Mouse (Mus musculus) embryonic facial prominence, embryonic 10.5 days (tissue): ENCODE data around the gene Cend1. TPM values are rescaled to one million over a fixed set of nuclear protein-coding genes. Genes with fewer than 3 reads are reported as not detected.

Experiments
- DNase-seq: peaks from one replicate; pipeline ENCODE4 v3.0.0-alpha.2; 2017; ENCODE audit warnings: low spot score
- H3K27ac ChIP-seq: fragments of 300-500 bp; sonication (generic); replicated peaks from 2 replicates; pipeline ENCODE4 v1.5.1; 2016; ENCODE audit warnings: mild to moderate bottlenecking
- H3K27me3 ChIP-seq: fragments of 300-500 bp; sonication (generic); replicated peaks from 2 replicates; pipeline ENCODE4 v1.6.1; 2016; ENCODE audit warnings: low read depth, mild to moderate bottlenecking; ENCODE audit not compliant: poor library complexity, severe bottlenecking
- H3K36me3 ChIP-seq: fragments of 300-500 bp; sonication (generic); replicated peaks from 2 replicates; pipeline ENCODE4 v1.6.1; 2016; ENCODE audit warnings: mild to moderate bottlenecking, moderate library complexity
- H3K4me1 ChIP-seq: fragments of 300-500 bp; sonication (generic); 2 replicates; pipeline ENCODE4 v1.6.1; 2016
- H3K4me3 ChIP-seq: fragments of 300-500 bp; sonication (generic); 2 replicates; pipeline ENCODE4 v1.5.1; 2016; ENCODE audit warnings: mild to moderate bottlenecking, moderate library complexity
- H3K9me3 ChIP-seq: fragments of 300-500 bp; sonication (generic); 2 replicates; pipeline ENCODE4 v1.6.1; 2016; ENCODE audit warnings: mild to moderate bottlenecking
- WGBS: fragments of 180-500 bp; shearing (Covaris S2); methylation state at CpG from one replicate; pipeline ENCODE4 v1.1.7; 2016; 5-methylcytosine and 5-hydroxymethylcytosine counted together
- polyA plus RNA-seq: library from polyadenylated mRNA; unstranded; fragments of >200 nt; fragmentation: Nextera tagmentation; extraction: Ambion mirVana; gene quantifications from 2 replicates; pipeline ENCODE4 v1.2.1, GENCODE M21; 2016

Cend1 gene
- polyA plus RNA-seq, 1 experiment from 2014 or later = 8.4 TPM

- Histone ChIP-seq H3K27ac (peak within 1 kb of the TSS; percentile 88), H3K27me3 (no peaks in the 10 kb centered on the region), H3K36me3 (peaks cover 69% of the 10 kb centered on the region), H3K4me3 (peak within 1 kb of the TSS; percentile 66), H3K9me3 (no peaks in the 10 kb centered on the region), H3K4me1 (peaks cover 71% of the 10 kb centered on the region)
- DNase-seq = peak; percentile 89
- WGBS = 6% methylated on average over 53 of the region's 53 CpGs
These were observed 8.2 kb upstream of the Cend1 start, which contains the start of gene Slc25a22 for GRCm38 (mm10) chr7:141437178-141438120. Gene Slc25a22, minus strand, starts transcription at chr7:141437892.

GRCm38 (mm10) chr7:141436523-141436892 is 7.2 kb upstream of the Cend1 start:
- H3K36me3 ChIP-seq = peaks cover 69% of the 10 kb centered on the region
- no peaks in the 10 kb centered on the region for H3K9me3 ChIP-seq
- H3K27me3 ChIP-seq = no peaks in the 10 kb centered on the region
- no peak for DNase-seq
- peaks cover 62% of the 10 kb centered on the region for H3K4me1 ChIP-seq
- peak overlapping the region; percentile 88 for H3K27ac ChIP-seq
- peak overlapping the region; percentile 66 for H3K4me3 ChIP-seq
- WGBS = 59% methylated on average over 2 of the region's 2 CpGs

- H3K36me3 ChIP-seq = peaks cover 69% of the 10 kb centered on the region
- 73% methylated on average over 9 of the region's 9 CpGs for WGBS
- H3K4me1 ChIP-seq = peaks cover 56% of the 10 kb centered on the region
- DNase-seq = no peak
- peak overlapping the region; percentile 66 for H3K4me3 ChIP-seq
- H3K27ac ChIP-seq = peak overlapping the region; percentile 88
- no peaks in the 10 kb centered on the region for H3K9me3 ChIP-seq
- H3K27me3 ChIP-seq = no peaks in the 10 kb centered on the region
These were observed 6.7 kb upstream of the Cend1 start for GRCm38 (mm10) chr7:141435856-141436522.

GRCm38 (mm10) chr7:141435129-141435855 is 6.0 kb upstream of the Cend1 start:
- H3K27ac ChIP-seq = peak overlapping the region; percentile 81
- 4% methylated on average over 17 of the region's 17 CpGs for WGBS
- no peaks in the 10 kb centered on the region for H3K27me3 ChIP-seq
- H3K4me3 ChIP-seq = peak overlapping the region; percentile 66
- peak; percentile 73 for DNase-seq
- H3K9me3 ChIP-seq = no peaks in the 10 kb centered on the region
- peaks cover 53% of the 10 kb centered on the region for H3K4me1 ChIP-seq
- peaks cover 69% of the 10 kb centered on the region for H3K36me3 ChIP-seq

GRCm38 (mm10) chr7:141434464-141434863 is 5.2 kb upstream of the Cend1 start:
- WGBS = 16% methylated on average over 8 of the region's 8 CpGs
- Histone ChIP-seq H3K4me3 (peak overlapping the region; percentile 66), H3K4me1 (peaks cover 61% of the 10 kb centered on the region), H3K27ac (peak overlapping the region; percentile 81), H3K27me3 (no peaks in the 10 kb centered on the region), H3K9me3 (no peaks in the 10 kb centered on the region), H3K36me3 (peaks cover 65% of the 10 kb centered on the region)
- peak; percentile 65 for DNase-seq

GRCm38 (mm10) chr7:141433517-141434400 is 4.5 kb upstream of the Cend1 start:
- H3K4me1 ChIP-seq = peaks cover 68% of the 10 kb centered on the region
- H3K36me3 ChIP-seq = peaks cover 58% of the 10 kb centered on the region
- WGBS = 78% methylated on average over 15 of the region's 15 CpGs
- peak overlapping the region; percentile 81 for H3K27ac ChIP-seq
- no peaks in the 10 kb centered on the region for H3K9me3 ChIP-seq
- H3K27me3 ChIP-seq = no peaks in the 10 kb centered on the region
- DNase-seq = no peak
- peak overlapping the region; percentile 66 for H3K4me3 ChIP-seq

GRCm38 (mm10) chr7:141432741-141433516 is 3.6 kb upstream of the Cend1 start:
- peaks cover 74% of the 10 kb centered on the region for H3K4me1 ChIP-seq
- 86% methylated on average over 6 of the region's 6 CpGs for WGBS
- 0 out of 2 replicates have a peak overlapping the region, but pooled peaks have one; percentile 66 for H3K4me3 ChIP-seq

GRCm38 (mm10) chr7:141432186-141432611 is 2.9 kb upstream of the Cend1 start:
- Histone ChIP-seq H3K27ac (no peak overlapping the region), H3K9me3 (no peaks in the 10 kb centered on the region), H3K4me3 (no peak overlapping the region), H3K4me1 (peaks cover 67% of the 10 kb centered on the region), H3K27me3 (peaks cover 10% of the 10 kb centered on the region), H3K36me3 (peaks cover 47% of the 10 kb centered on the region)
- WGBS = 89% methylated on average over 8 of the region's 8 CpGs
- DNase-seq = no peak

More at GRCm38 (mm10) chr7:141432741-141433516, 3.6 kb upstream of the Cend1 start:
- Histone ChIP-seq H3K27ac (no peak overlapping the region), H3K36me3 (peaks cover 50% of the 10 kb centered on the region), H3K9me3 (no peaks in the 10 kb centered on the region), H3K27me3 (peaks cover 6% of the 10 kb centered on the region)
- no peak for DNase-seq

GRCm38 (mm10) chr7:141431434-141432185 is 2.3 kb upstream of the Cend1 start:
- 95% methylated on average over 19 of the region's 19 CpGs for WGBS
- Histone ChIP-seq H3K9me3 (no peaks in the 10 kb centered on the region), H3K4me1 (peaks cover 65% of the 10 kb centered on the region), H3K4me3 (no peak overlapping the region), H3K36me3 (peaks cover 47% of the 10 kb centered on the region), H3K27me3 (peaks cover 16% of the 10 kb centered on the region), H3K27ac (no peak overlapping the region)
- DNase-seq = no peak

GRCm38 (mm10) chr7:141430585-141431240 is 1.4 kb upstream of the Cend1 start:
- no peak for DNase-seq
- Histone ChIP-seq H3K4me1 (peaks cover 57% of the 10 kb centered on the region), H3K27ac (no peak overlapping the region)

More at GRCm38 (mm10) chr7:141430585-141431240, 1.4 kb upstream of the Cend1 start:
- Histone ChIP-seq H3K27me3 (peaks cover 19% of the 10 kb centered on the region), H3K36me3 (peaks cover 42% of the 10 kb centered on the region), H3K9me3 (no peaks in the 10 kb centered on the region), H3K4me3 (peak overlapping the region; percentile 11; the same call in 1 of the 2 replicates)
- WGBS = 94% methylated on average over 9 of the region's 9 CpGs
